Mouse (Mus musculus): Measurements from ENCODE around the gene Shd.

Shd gene

DNA sequence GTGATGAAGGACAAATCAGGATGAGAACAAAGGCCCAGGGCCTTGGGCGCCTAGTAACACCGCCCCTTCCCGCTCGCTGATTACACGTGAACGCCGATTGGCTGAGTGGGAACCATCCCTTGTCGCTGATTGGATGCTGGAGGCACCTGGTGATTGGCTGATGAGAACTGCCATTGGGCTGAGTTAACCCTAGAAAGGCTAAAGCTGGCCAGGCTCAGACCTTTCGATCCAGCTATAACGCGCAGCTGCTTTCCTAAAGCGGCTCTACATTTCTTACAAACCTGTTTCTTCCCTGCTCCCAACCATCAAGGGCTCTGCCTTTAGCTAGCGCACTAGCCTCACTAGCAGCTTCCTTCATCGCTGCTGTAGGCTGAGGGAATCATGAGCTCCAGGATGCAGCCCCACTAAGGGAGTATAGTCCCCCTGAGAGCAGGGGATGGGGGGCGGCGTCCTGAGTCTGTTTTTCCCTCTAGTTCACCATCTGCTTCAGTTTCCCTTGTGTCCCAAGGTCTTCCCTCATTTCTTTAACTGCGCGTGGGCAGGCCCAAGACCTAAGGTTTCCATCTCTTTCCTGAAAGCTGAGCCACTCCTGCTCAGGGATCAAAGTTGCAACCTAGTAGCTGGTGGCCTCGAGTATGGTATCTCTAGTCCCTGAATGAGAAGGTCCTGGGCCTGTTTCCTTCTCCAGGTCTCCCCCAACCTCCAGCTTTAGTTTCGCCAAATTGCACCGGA lies 38.3 kb downstream of the Shd start:
- peak; percentile 94 for DNase-seq

GRCm38 (mm10) chr17:56009088-56009961 lies 39.1 kb downstream of the Shd start:
- peak; percentile 93 for DNase-seq

GRCm38 (mm10) chr17:56009962-56010240 lies 39.6 kb downstream of the Shd start:
- peak; percentile 55 for DNase-seq

DNA sequence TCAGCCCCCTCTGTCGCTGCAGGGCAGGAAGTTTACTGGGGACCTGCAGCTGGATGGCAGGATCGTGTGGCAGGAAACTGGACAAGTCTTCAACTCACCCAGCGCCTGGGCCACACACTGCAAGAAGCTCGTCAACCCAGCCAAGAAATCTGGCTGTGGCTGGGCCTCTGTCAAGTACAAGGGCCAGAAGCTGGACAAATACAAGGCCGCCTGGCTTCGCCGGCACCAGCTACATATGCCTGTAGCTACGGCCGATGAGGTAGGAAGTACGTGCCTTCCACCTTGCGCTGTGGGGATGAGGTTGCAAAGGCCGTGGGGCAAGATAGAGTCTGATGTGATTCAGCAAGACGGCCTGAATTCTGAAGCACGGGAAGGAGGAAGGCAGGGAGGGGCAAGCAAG lies 40.0 kb downstream of the Shd start:
- DNase-seq, result no peak

- peak; percentile 79 for DNase-seq
Observed at GRCm38 (mm10) chr17:56010681-56011080, 40.4 kb downstream of the Shd start.

DNA sequence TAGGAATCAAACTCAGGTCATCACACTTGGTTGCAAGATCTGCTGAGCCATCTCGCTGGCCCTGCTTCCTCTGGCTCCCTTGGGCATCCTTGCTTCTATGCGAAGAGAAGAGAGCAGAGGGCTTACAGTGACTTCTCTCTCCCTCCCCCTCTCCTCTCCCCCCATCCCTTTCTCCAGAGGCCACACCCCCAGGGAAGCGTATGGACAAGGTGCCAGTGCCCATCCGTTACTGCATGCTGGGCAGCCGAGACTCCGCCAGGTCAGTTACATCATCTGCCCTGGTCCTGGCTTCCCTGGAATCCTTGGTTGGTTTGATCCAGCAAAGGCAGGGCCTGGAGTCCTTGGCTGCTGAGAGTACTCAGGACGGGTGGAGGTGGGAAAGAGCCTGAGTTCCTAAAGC lies 41.2 kb downstream of the Shd start:
- DNase-seq, result peak; percentile 63

- DNase-seq, result no peak
Observed at GRCm38 (mm10) chr17:56015293-56015692, 45.0 kb downstream of the Shd start.

DNA sequence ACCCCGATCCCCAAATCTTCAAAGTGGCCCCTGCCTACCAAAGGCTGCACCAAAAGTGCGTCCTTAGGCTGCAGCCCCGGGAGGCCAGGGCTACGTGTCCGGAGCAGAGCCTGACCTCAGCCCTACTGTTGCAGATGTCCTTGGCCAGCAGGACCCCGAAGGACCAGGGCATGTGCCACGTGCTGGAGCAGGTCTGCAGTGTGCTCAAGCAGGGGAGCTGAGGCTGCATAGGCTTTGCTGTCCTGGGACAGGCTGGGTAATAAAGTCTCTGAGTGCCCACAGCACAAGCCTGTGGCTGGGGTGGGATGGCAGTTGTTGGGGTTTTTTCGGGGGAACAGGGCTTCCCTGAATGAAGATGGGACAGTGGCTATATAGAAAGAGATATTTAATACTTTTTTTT lies 46.1 kb downstream of the Shd start:
- no peak for DNase-seq

DNA sequence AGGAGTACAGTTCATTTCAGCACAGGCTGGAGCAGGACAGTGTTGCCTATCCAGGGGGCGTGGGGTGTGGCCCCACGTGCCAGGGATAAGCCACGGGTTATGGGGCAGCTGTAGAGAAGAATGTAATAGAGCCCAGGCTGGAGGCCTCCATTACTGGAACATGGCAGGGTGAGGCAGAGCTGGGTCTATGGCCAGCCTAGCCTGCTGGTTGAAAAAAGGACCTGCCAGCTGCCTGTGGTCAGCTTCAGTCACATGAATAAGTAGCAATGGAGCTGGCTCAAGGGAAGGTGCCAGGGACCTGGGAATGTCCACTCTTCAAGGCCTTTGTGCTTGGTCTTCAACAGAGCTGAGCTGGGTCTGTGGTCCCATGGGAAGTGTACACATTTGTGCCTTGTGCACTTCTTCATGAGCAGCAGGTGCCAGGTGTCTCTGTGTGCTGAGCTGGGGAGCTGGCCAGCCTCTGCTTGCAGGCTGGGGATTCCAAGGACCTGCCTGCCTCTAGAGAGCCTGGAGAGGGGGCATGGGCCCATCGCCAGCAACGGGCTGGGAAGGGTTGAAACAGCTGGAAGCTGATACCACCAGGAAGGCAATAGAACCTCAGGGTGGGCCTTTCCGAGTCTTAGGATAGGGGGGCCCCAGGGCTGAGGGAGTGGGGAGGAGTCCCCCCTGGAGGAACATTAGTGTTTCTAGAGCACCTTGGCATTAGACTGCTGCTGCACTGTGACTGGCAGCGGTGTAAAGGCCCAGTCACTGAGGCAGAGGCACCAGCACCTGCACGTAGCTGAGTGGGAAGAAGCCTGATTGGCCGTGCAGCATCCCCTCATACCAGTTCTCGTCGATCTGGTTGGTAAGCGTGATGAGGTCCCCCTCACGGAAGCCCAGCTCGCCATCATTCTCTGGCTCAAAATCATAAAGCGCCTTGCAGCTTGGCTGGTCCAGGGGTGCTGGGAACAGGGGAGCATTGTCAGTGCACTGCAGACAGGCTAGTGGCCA lies 46.8 kb downstream of the Shd start:
- DNase-seq, result peak; percentile 66

DNA sequence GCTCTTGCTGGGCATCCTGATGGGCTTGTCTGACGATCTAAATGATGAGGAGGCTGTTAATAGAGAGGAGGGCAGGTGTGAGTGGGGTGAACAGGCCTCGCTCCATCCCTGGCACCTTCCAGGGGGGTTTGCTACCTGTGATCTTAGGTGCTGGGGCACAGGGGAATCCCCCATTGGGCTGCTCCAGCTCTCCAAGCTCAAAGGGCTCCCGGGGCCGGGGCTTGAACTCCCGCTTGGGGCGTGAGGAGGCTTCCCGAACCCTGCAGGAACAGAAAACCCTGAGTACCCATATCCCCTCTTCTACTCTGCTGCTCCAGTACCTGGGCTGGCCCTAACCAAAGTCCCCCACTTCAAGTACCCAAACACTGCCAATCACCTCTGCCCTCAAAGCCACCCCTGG lies 47.6 kb downstream of the Shd start:
- DNase-seq, result peak; percentile 64

GRCm38 (mm10) chr17:56018347-56019131 lies 48.3 kb downstream of the Shd start:
- DNase-seq, result peak; percentile 87

GRCm38 (mm10) chr17:56020400-56021084 lies 50.3 kb downstream of the Shd start:
- DNase-seq, result peak; percentile 54

GRCm38 (mm10) chr17:56021161-56021910 lies 51.1 kb downstream of the Shd start:
- DNase-seq, result peak; percentile 65

- peak; percentile 83 for DNase-seq
Observed at GRCm38 (mm10) chr17:56022131-56022988, 52.1 kb downstream of the Shd start.

GRCm38 (mm10) chr17:56022989-56023290 lies 52.7 kb downstream of the Shd start:
- no peak for DNase-seq

DNA sequence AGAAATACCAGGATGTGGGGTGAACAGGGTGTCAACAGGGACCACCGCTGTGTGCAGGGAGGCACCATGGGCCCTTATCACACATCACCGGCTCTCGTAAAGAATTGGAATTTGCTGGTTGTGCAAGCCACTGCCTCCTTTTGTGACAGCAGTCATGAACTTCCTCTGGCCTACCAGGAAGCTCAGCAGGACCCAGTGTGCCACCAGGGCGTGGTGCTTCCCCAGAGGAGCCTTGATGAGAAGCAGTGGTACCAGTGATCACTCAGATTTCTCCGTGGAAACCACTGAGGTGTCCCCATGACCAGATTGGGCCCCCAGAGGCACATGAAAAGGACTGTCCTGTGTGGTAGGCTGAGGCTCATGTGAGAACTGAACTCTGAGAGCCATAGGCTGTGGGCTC lies 53.1 kb downstream of the Shd start:
- DNase-seq, result no peak

- DNase-seq, result peak; percentile 28
Observed at GRCm38 (mm10) chr17:56024476-56024875, 54.2 kb downstream of the Shd start.

DNA sequence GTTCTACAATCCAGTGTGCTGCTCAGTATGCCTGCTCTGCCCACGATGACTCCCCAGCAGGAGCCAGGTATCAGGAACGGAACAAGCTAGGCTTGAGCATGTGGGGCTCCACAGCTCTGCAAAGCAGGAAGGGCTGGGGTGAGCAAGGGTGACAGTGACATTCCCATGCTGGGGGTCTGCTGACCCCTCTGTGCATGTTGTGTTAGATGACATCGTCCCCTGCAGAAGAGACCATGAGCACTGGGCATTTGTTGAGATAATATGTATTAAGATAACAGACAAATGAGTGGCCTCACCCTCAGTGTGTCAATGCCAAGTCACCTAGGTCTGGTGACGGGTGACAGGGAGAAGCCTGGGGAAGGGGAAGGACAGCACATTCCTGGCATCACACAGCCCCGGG lies 54.7 kb downstream of the Shd start:
- peak; percentile 39 for DNase-seq

All from cerebellum, adult 11-12 months (tissue).